Mouse (Mus musculus) retina, postnatal 7 days (tissue): ENCODE data around the gene Samd9l.
"Not testable (repeated sequence)": the region's sequence is repeated elsewhere in the genome, so short reads cannot be mapped to it uniquely, and the experiment has no call there.

Source experiments
- DNase-seq: peaks from one replicate; pipeline ENCODE4 v3.0.0-alpha.2; 2012; ENCODE audit warnings: low read depth, low spot score

Samd9l gene

GRCm38 (mm10) chr6:3343603-3344247 is 55.6 kb downstream of the Samd9l start:
- DNase-seq = not testable (repeated sequence)

DNA sequence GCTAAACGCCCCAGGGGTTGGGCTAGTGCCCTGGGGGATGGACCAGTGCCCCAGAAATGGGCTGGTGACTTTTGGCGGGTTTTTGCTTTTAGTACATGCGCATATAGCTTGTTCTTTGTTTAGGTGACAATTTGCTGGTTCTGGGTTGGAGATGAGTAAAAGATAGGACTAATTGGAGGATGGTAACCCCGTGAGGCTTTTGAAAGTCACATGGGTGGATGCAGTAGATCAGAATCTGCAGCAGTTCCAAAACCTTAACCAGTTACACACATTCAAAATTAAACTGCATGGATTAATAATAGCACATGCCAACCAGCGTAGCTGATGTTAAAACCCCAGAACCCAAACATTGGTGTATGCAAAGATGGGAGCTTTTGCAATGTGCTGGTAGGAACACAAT is 57.9 kb downstream of the Samd9l start:
- DNase-seq = no peak

- DNase-seq = not testable (repeated sequence)
Measured at GRCm38 (mm10) chr6:3340928-3341327, 58.4 kb downstream of the Samd9l start.

GRCm38 (mm10) chr6:3339131-3339530 is 60.2 kb downstream of the Samd9l start:
- DNase-seq = not testable (repeated sequence)
